8 mouse cellular contexts compared by ENCODE assay signal in genomic region chr8:87822690-87823089, GRCm38 (mm10).
DNase-seq lines count a peak whose midpoint lies in the region; ATAC-seq lines count a peak whose summit lies in the region.

No protein-coding gene starts in this region.

- H3K27me3 ChIP-seq in heart, embryonic 14.5 days (ENCODE audit: control insufficient read depth, insufficient read depth, low read length), result no peaks in the 10 kb centered on the region
- H3K27me3 ChIP-seq in forebrain, embryonic 13.5 days, result no peaks in the 10 kb centered on the region
- H3K27me3 ChIP-seq in limb, embryonic 15.5 days, result no peaks in the 10 kb centered on the region

- H3K4me2 ChIP-seq in heart, embryonic 14.5 days (ENCODE audit: low read length), result peak overlapping the region; percentile 37
- H3K4me2 ChIP-seq in forebrain, embryonic 13.5 days, result peak overlapping the region; percentile 40
- peak overlapping the region; percentile 31 for H3K4me2 ChIP-seq in limb, embryonic 15.5 days

- intact Hi-C loops in heart, postnatal 25 days (cut with DNase I), result no loop called here
- intact Hi-C loops in left cerebral cortex, postnatal 4 days (cut with DNase I), result no loop called here

- no peak for DNase-seq in heart, postnatal 25 days (ENCODE audit: low spot score)
- DNase-seq in embryo, embryonic 10 days (ENCODE audit: low spot score), result peak; percentile 27
- no peak for DNase-seq in left cerebral cortex, postnatal 4 days
- DNase-seq in spleen, postnatal 10 days (ENCODE audit: low spot score in 2 of 2), result no peak

- no peak overlapping the region for H3K27ac ChIP-seq in heart, embryonic 14.5 days (replicated peaks in 1 of 2; ENCODE audit: control insufficient read depth in 1 of 2, insufficient read depth in 1 of 2, low read depth in 2 of 2, low read length in 2 of 2)
- H3K27ac ChIP-seq in forebrain, embryonic 13.5 days, result peak overlapping the region; percentile 76
- H3K27ac ChIP-seq in limb, embryonic 15.5 days, result peak overlapping the region; percentile 79

- H3K4me3 ChIP-seq in heart, embryonic 14.5 days (ENCODE audit: control insufficient read depth in 1 of 2, insufficient read depth in 1 of 2, low read depth in 1 of 2, low read length in 2 of 2), result no peak overlapping the region
- no peak overlapping the region for H3K4me3 ChIP-seq in forebrain, embryonic 13.5 days
- H3K4me3 ChIP-seq in limb, embryonic 15.5 days, result no peak overlapping the region

- no peaks in the 10 kb centered on the region for H3K36me3 ChIP-seq in heart, embryonic 14.5 days (ENCODE audit: control insufficient read depth, insufficient read depth, low read length)
- H3K36me3 ChIP-seq in forebrain, embryonic 13.5 days (ENCODE audit: poor library complexity, severe bottlenecking), result no peaks in the 10 kb centered on the region
- H3K36me3 ChIP-seq in limb, embryonic 15.5 days, result no peaks in the 10 kb centered on the region

- H3K9me3 ChIP-seq in heart, embryonic 14.5 days (ENCODE audit: control insufficient read depth, low read length), result no peaks in the 10 kb centered on the region
- no peaks in the 10 kb centered on the region for H3K9me3 ChIP-seq in forebrain, embryonic 13.5 days (replicated peaks)
- H3K9me3 ChIP-seq in limb, embryonic 15.5 days, result no peaks in the 10 kb centered on the region

- 26% methylated on average over 12 of the region's 12 CpGs for WGBS in heart, embryonic 14.5 days
- 3% methylated on average over 12 of the region's 12 CpGs for WGBS in forebrain, embryonic 13.5 days
- 12% methylated on average over 12 of the region's 12 CpGs for WGBS in limb, embryonic 15.5 days

- 0 out of 2 replicates have a peak overlapping the region, but pooled peaks have one; percentile 12 for H3K9ac ChIP-seq in heart, embryonic 14.5 days (ENCODE audit: low read length)
- peak overlapping the region; percentile 26; the same call in 1 of the 2 replicates for H3K9ac ChIP-seq in forebrain, embryonic 13.5 days
- H3K9ac ChIP-seq in limb, embryonic 15.5 days, result no peak overlapping the region

- H3K4me1 ChIP-seq in heart, embryonic 14.5 days (ENCODE audit: control insufficient read depth in 2 of 2, insufficient read depth in 2 of 2, low read length in 2 of 2), result peaks cover 14 to 16% of the 10 kb centered on the region in 2 experiments
- peaks cover 41% of the 10 kb centered on the region for H3K4me1 ChIP-seq in forebrain, embryonic 13.5 days
- H3K4me1 ChIP-seq in limb, embryonic 15.5 days, result peaks cover 35% of the 10 kb centered on the region

- ATAC-seq in heart, embryonic 14.5 days (ENCODE audit: insufficient number of reproducible peaks, insufficient read depth, low FRiP score, low read depth), result no peak
- ATAC-seq in forebrain, embryonic 13.5 days, result peak; percentile 49; the same call in 1 of the 2 replicates
- ATAC-seq in limb, embryonic 15.5 days (ENCODE audit: insufficient number of reproducible peaks, low FRiP score, low TSS enrichment, low read depth), result no peak
- ATAC-seq in activated CD4-positive, CD25-positive, alpha-beta regulatory T cell, adult 4 months, result no peak

Comparison
In these comparisons a context has a peak if more than half of its experiments do, and no peak if none do; other contexts are left out.
1. H3K27ac ChIP-seq: peak in forebrain, embryonic 13.5 days (single experiment) and limb, embryonic 15.5 days (single experiment); none in heart, embryonic 14.5 days (0 of 2).
2. Peak in every context shown above with its lines, with median percentiles within 50 percentile points of each other: H3K4me2 ChIP-seq.